Mouse (Mus musculus) bone marrow, adult 2 months (tissue): ENCODE measurements around the gene Lats1.

Experiments
- CTCF ChIP-seq: fragments of 200-500 bp; IDR thresholded peaks from 2 replicates; pipeline ENCODE4 v1.5.1; 2011; ENCODE audit warnings: low read length, control low read depth; ENCODE audit not compliant: control insufficient read depth, insufficient read depth
- POLR2A ChIP-seq: fragments of 200-500 bp; IDR thresholded peaks from 2 replicates; pipeline ENCODE4 v1.6.1; 2011; ENCODE audit warnings: low read depth, mild to moderate bottlenecking, control low read depth, low read length, borderline replicate concordance; ENCODE audit not compliant: control insufficient read depth

- TF ChIP-seq CTCF (peak; percentile 28; the same call in 1 of the 2 replicates), POLR2A (no peak)
Observed at GRCm38 (mm10) chr10:7673673-7674072, 7.3 kb upstream of the Lats1 start.
